Mouse (Mus musculus): Measurements from ENCODE around the gene Kprp.
"Not testable (repeated sequence)": the region's sequence is repeated elsewhere in the genome, so short reads cannot be mapped to it uniquely, and the experiment has no call there.

Kprp gene

GRCm38 (mm10) chr3:92827108-92827507 lies at the start of gene Kprp:
Kprp (minus strand) TSS chr3:92827247.
- DNase-seq (ENCODE audit: low spot score in 2 of 2) = no peak

- DNase-seq (ENCODE audit: low spot score in 2 of 2) = no peak
Measured at GRCm38 (mm10) chr3:92874180-92874579, 47.1 kb upstream of the Kprp start.

- DNase-seq (ENCODE audit: low spot score in 2 of 2) = no peak
Measured at GRCm38 (mm10) chr3:92870116-92870515, 43.1 kb upstream of the Kprp start, which contains the start of gene 2310050C09Rik. 2310050C09Rik (minus strand) TSS chr3:92870216.

- no peak for DNase-seq (ENCODE audit: low spot score in 2 of 2)
Measured at GRCm38 (mm10) chr3:92851186-92851585, 24.1 kb upstream of the Kprp start, which contains the start of gene Lce1l. Lce1l (minus strand) TSS chr3:92851286.

GRCm38 (mm10) chr3:92825808-92826207 lies 1.2 kb downstream of the Kprp start:
- no peak for DNase-seq (ENCODE audit: low spot score in 2 of 2)

GRCm38 (mm10) chr3:92816036-92816435 lies 11.0 kb downstream of the Kprp start:
- not testable (repeated sequence) for DNase-seq (ENCODE audit: low spot score in 2 of 2)

- no peak for DNase-seq (ENCODE audit: low spot score in 2 of 2)
Measured at GRCm38 (mm10) chr3:92815581-92815980, 11.5 kb downstream of the Kprp start.

GRCm38 (mm10) chr3:92807791-92808190 lies 19.3 kb downstream of the Kprp start, which contains the start of gene Lce1k:
Lce1k (minus strand) TSS chr3:92807891.
- no peak for DNase-seq (ENCODE audit: low spot score in 2 of 2)

- no peak for DNase-seq (ENCODE audit: low spot score in 2 of 2)
Measured at GRCm38 (mm10) chr3:92790414-92790813, 36.6 kb downstream of the Kprp start, which contains the start of gene Lce1j. Lce1j (minus strand) TSS chr3:92790514.

- DNase-seq (ENCODE audit: low spot score in 2 of 2) = no peak
Measured at GRCm38 (mm10) chr3:92778799-92779198, 48.2 kb downstream of the Kprp start, which contains the start of gene Lce1i. Lce1i (minus strand) TSS chr3:92778899.
